ENCODE assay signal across 21 mouse cellular contexts in genomic region chr7:145215476-145215875, GRCm38 (mm10). TPM values are rescaled to one million over a fixed set of nuclear protein-coding genes. Genes with fewer than 3 reads are reported as not detected.
DNase-seq lines count a peak whose midpoint lies in the region; ATAC-seq lines count a peak whose summit lies in the region.
"Had no signal": no experiment of that assay in that cellular context is flagged by ENCODE, and none has a peak within 500 bp of the region (broad histone marks: within the 10 kb centered on the region; RNA-seq: fewer than 3 reads in every experiment).

No protein-coding gene starts in this region.

- H3K4me1 ChIP-seq in neural tube, embryonic 11.5 days (ENCODE audit: control insufficient read depth, insufficient read depth, low read length), result peaks cover 13% of the 10 kb centered on the region

- H3K4me3 ChIP-seq in neural tube, embryonic 11.5 days (ENCODE audit: low read depth, low read length), result no peak overlapping the region
- H3K4me3 ChIP-seq: embryonic facial prominence, embryonic 13.5 days; liver, embryonic 12.5 days; midbrain, embryonic 15.5 days; neural tube, embryonic 13.5 days had no signal

- no peak overlapping the region for H3K9ac ChIP-seq in neural tube, embryonic 11.5 days (ENCODE audit: low read length)
- H3K9ac ChIP-seq: embryonic facial prominence, embryonic 13.5 days; liver, embryonic 12.5 days; midbrain, embryonic 15.5 days; neural tube, embryonic 13.5 days had no signal

- 88% methylated on average over 4 of the region's 4 CpGs for WGBS in neural tube, embryonic 11.5 days

- ATAC-seq in neural tube, embryonic 11.5 days (ENCODE audit: insufficient read depth, low FRiP score, low TSS enrichment), result no peak
- ATAC-seq: activated CD4-positive, CD25-positive, alpha-beta regulatory T cell, adult 4 months; CD4-positive, CD25-positive, alpha-beta regulatory T cell, adult 4 months; liver, embryonic 12.5 days; midbrain, embryonic 15.5 days had no signal

- no peak overlapping the region for H3K27ac ChIP-seq in neural tube, embryonic 11.5 days (ENCODE audit: low read depth, low read length)
- H3K27ac ChIP-seq: embryonic facial prominence, embryonic 13.5 days; liver, embryonic 12.5 days; midbrain, embryonic 15.5 days; neural tube, embryonic 13.5 days had no signal

- no peak overlapping the region for H3K4me2 ChIP-seq in neural tube, embryonic 11.5 days (ENCODE audit: low read depth)
- H3K4me2 ChIP-seq: embryonic facial prominence, embryonic 13.5 days; liver, embryonic 12.5 days; midbrain, embryonic 15.5 days; neural tube, embryonic 13.5 days had no signal

- H3K36me3 ChIP-seq in neural tube, embryonic 11.5 days (ENCODE audit: control insufficient read depth, insufficient read depth, low read length), result no peaks in the 10 kb centered on the region
- H3K36me3 ChIP-seq: embryonic facial prominence, embryonic 13.5 days; liver, embryonic 12.5 days; midbrain, embryonic 15.5 days; neural tube, embryonic 13.5 days had no signal

- H3K9me3 ChIP-seq in neural tube, embryonic 11.5 days (ENCODE audit: control insufficient read depth, low read length), result no peaks in the 10 kb centered on the region
- H3K9me3 ChIP-seq: embryonic facial prominence, embryonic 13.5 days; liver, embryonic 12.5 days; midbrain, embryonic 15.5 days; neural tube, embryonic 13.5 days had no signal

- H3K27me3 ChIP-seq in neural tube, embryonic 11.5 days (ENCODE audit: control insufficient read depth, insufficient read depth, low read length), result no peaks in the 10 kb centered on the region
- H3K27me3 ChIP-seq: embryonic facial prominence, embryonic 13.5 days; liver, embryonic 12.5 days; midbrain, embryonic 15.5 days had no signal

- DNase-seq in heart, adult 11 months, result peak; percentile 96
- no peak for DNase-seq in heart, postnatal 4 days
- peak; percentile 5 for DNase-seq in neural tube, embryonic 11.5 days (ENCODE audit: low spot score)
- DNase-seq in neural tube, embryonic 10.5 days (ENCODE audit: extremely low spot score, low spot score), result no peak
- peak; percentile 35 to 62 for DNase-seq in heart, adult 9 months (ENCODE audit: low spot score in 2 of 2)
- no peak for DNase-seq in thymus, postnatal 10 days (ENCODE audit: low spot score in 2 of 2)
- DNase-seq in kidney, adult 8-10 months, result no peak
- DNase-seq in kidney, postnatal 4 days, result no peak
- DNase-seq: cerebellum, adult 11-12 months; gastrocnemius, postnatal 36 days; kidney, postnatal 10 days; lung, postnatal 14 days had no signal

RNA-seq across cellular contexts. Expression of gene 1810010D01Rik, which starts 7.6 kb away (rescaled TPM):
- total RNA-seq in heart, postnatal 4 days (2021), result under 1 TPM in 1 of 2 experiments, not detected in 1; 0.31 TPM
- polyA plus RNA-seq in neural tube, embryonic 11.5 days (2014; fragmentation: Nextera tagmentation; extraction: Ambion mirVana), result not detected in 2 replicates
- total RNA-seq: gastrocnemius, postnatal 36 days; hematopoietic stem cell, adult 5-6 weeks; left cerebral cortex, postnatal 25 days; MEL had no signal
- polyA plus RNA-seq: activated CD4-positive, CD25-positive, alpha-beta regulatory T cell, adult 4 months; CD4-positive, CD25-positive, alpha-beta regulatory T cell, adult 4 months; midbrain, embryonic 15.5 days; neural tube, embryonic 13.5 days had no signal

Comparison
In these comparisons a context has a peak if more than half of its experiments do, and no peak if none do; other contexts are left out.
1. DNase-seq: peak in heart, adult 11 months (single experiment), neural tube, embryonic 11.5 days (single experiment) and heart, adult 9 months (2 of 2); none in heart, postnatal 4 days (single experiment), neural tube, embryonic 10.5 days (single experiment), thymus, postnatal 10 days (0 of 2), kidney, adult 8-10 months (0 of 2) and kidney, postnatal 4 days (0 of 2).